Mouse (Mus musculus) cerebellum, adult 2 months (tissue): ENCODE measurements around the gene Cstf3.

Source experiments
- CTCF ChIP-seq: fragments of 200-500 bp; IDR thresholded peaks from 2 replicates; pipeline ENCODE4 v1.5.1; 2011; ENCODE audit warnings: low read depth, mild to moderate bottlenecking, control low read depth, low read length, moderate library complexity, borderline replicate concordance; ENCODE audit not compliant: insufficient read depth
- POLR2A ChIP-seq: fragments of 200-500 bp; IDR thresholded peaks from 2 replicates; pipeline ENCODE4 v1.6.1; 2011; ENCODE audit warnings: low read length, control low read depth, borderline replicate concordance; ENCODE audit not compliant: insufficient read depth

DNA sequence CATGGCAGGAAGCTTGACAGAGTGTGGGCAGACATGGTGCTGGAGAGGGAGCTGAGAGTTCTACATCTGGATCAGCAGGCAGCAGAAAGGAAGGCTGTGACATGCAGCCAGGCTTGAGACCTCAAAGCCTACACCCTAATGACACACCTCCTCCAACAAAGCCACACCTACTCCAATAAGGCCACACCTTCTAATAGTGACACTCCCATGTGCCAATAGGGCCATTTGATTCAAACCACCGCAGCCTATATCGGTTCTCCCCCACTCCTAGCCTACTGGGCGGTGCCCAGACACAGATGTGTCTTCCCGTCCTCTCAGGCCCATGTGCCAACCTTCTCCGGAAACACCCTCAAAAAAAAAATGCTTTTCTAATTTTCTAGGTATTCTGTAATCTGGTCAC lies 12.3 kb upstream of the Cstf3 start:
- TF ChIP-seq CTCF, result no peak
- no peak for TF ChIP-seq POLR2A
